Mouse (Mus musculus) olfactory bulb, adult 2 months (tissue): ENCODE results near the gene Rnase10. TPM values are rescaled to one million over a fixed set of nuclear protein-coding genes. Genes with fewer than 3 reads are reported as not detected.
"Not testable (repeated sequence)": the region's sequence is repeated elsewhere in the genome, so short reads cannot be mapped to it uniquely, and the experiment has no call there.

ENCODE experiments used
- H3K27ac ChIP-seq: fragments of 200-500 bp; 2 replicates; pipeline ENCODE4 v1.5.1; 2012; ENCODE audit warnings: low read depth, low read length; ENCODE audit not compliant: insufficient read depth
- H3K4me1 ChIP-seq: fragments of 200-500 bp; 2 replicates; pipeline ENCODE4 v1.6.1; 2012; ENCODE audit warnings: low read length; ENCODE audit not compliant: control insufficient read depth, insufficient read depth
- H3K4me3 ChIP-seq: fragments of 200-500 bp; 2 replicates; pipeline ENCODE4 v1.5.1; 2012; ENCODE audit warnings: mild to moderate bottlenecking, low read depth, low read length, moderate library complexity; ENCODE audit not compliant: insufficient read depth
- CTCF ChIP-seq: fragments of 200-500 bp; IDR thresholded peaks from 2 replicates; pipeline ENCODE4 v1.5.1; 2012; ENCODE audit warnings: low read depth, mild to moderate bottlenecking, low read length, moderate library complexity; ENCODE audit not compliant: insufficient read depth
- POLR2A ChIP-seq: fragments of 200-500 bp; IDR thresholded peaks from 2 replicates; pipeline ENCODE4 v1.6.1; 2012; ENCODE audit warnings: mild to moderate bottlenecking, low read depth, low read length, moderate library complexity; ENCODE audit not compliant: insufficient read depth
- WGBS: fragments of 180-500 bp; shearing (Covaris S2); methylation state at CpG from one replicate; pipeline ENCODE4 v1.1.7; 2018; 5-methylcytosine and 5-hydroxymethylcytosine counted together
- polyA plus RNA-seq: library from polyadenylated mRNA; stranded (reverse); fragments of >200 nt; gene quantifications from 2 replicates; pipeline ENCODE4 v1.2.4, GENCODE M21; 2012; ENCODE audit warnings: low replicate concordance; ENCODE audit not compliant: missing spikeins, insufficient read depth, insufficient read length

Gene Rnase10
- polyA plus RNA-seq, 1 experiment: not detected

DNA sequence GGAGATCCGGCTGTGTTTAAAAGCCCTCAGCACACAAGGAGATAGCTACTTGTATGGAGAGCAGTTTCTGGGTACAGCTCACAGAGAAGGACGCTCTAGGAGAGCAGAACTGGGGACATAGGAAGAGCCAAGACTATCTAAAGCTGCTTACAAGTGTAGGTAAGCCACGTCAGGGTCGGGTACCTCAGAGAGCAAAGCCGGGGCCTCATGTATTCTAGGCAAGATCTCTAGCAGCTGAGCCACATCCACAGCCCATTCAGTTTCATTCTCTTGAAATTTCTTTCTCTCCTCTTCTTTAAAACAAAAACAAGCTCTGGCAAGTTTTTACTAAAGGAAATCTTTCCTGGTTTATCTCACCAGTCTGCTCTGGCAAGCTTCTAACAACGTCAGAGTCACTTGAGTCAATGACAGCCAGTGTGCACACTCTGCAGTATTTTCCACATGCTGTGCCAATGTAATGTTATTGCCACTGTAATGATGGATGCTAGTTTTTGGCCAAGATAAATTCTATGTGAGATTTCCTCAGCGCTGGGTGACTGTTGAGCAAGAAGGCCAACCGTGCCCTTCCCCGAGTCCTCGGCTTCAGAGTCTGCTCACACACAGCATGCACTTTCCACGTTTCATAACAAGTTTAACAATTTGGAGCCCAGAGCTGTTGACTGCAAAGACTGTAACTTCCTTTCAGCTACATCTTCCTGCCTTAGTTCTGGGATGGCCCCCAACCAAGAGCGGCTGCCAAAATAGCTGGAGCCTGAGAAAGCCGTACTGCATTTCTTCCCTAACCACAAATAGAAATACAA is 563 bp downstream of the Rnase10 start:
- WGBS: 52% methylated on average over 13 of the region's 13 CpGs
- TF ChIP-seq POLR2A (no peak), CTCF (no peak)
- H3K4me3 ChIP-seq: no peak overlapping the region
- no peaks in the 10 kb centered on the region for H3K4me1 ChIP-seq
- H3K27ac ChIP-seq: no peak overlapping the region

- TF ChIP-seq POLR2A (no peak), CTCF (no peak)
- no peaks in the 10 kb centered on the region for H3K4me1 ChIP-seq
- 73% methylated on average over 4 of the region's 4 CpGs for WGBS
- H3K4me3 ChIP-seq: no peak overlapping the region
- no peak overlapping the region for H3K27ac ChIP-seq
Measured at GRCm38 (mm10) chr14:51008781-51009180, 1.2 kb downstream of the Rnase10 start.

DNA sequence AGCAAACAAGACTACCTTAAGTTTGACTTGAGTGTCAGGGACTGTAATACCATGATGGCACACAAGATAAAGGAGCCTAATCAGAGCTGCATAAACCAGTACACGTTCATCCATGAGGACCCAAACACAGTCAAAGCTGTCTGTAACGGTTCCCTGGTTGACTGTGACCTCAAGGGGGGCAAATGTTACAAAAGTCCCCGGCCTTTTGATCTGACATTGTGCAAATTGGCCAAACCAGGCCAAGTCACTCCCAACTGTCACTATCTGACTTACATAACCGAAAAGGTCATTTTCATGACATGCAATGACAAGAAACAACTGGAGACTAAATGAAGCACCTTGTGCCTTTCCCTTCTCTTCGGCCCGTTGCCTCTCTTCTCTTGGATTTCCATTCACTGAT is 2.0 kb downstream of the Rnase10 start:
- H3K27ac ChIP-seq: no peak overlapping the region
- H3K4me1 ChIP-seq: no peaks in the 10 kb centered on the region
- TF ChIP-seq POLR2A (no peak), CTCF (no peak)
- no peak overlapping the region for H3K4me3 ChIP-seq
- WGBS: 91% methylated on average over 6 of the region's 6 CpGs

GRCm38 (mm10) chr14:51014724-51015123 is 7.2 kb downstream of the Rnase10 start:
- 90% methylated on average over 3 of the region's 3 CpGs for WGBS
- not testable (repeated sequence) for H3K4me3 ChIP-seq, H3K27ac ChIP-seq, H3K4me1 ChIP-seq

- no peak for TF ChIP-seq CTCF
- no peak for TF ChIP-seq POLR2A
- H3K4me3 ChIP-seq: no peak overlapping the region
- no peaks in the 10 kb centered on the region for H3K4me1 ChIP-seq
- H3K27ac ChIP-seq: no peak overlapping the region
Measured at GRCm38 (mm10) chr14:51015780-51016179, 8.2 kb downstream of the Rnase10 start.

- TF ChIP-seq POLR2A (no peak), CTCF (no peak)
- Histone ChIP-seq H3K4me3 (no peak overlapping the region), H3K4me1 (no peaks in the 10 kb centered on the region), H3K27ac (no peak overlapping the region)
- WGBS: 42% methylated on average over 3 of the region's 3 CpGs
Measured at GRCm38 (mm10) chr14:51017256-51017655, 9.7 kb downstream of the Rnase10 start.

- 84% methylated on average over 4 of the region's 4 CpGs for WGBS
- no peak for TF ChIP-seq CTCF
- no peak for TF ChIP-seq POLR2A
- H3K27ac ChIP-seq: no peak overlapping the region
- H3K4me3 ChIP-seq: no peak overlapping the region
- H3K4me1 ChIP-seq: no peaks in the 10 kb centered on the region
Measured at GRCm38 (mm10) chr14:51023457-51023856, 15.9 kb downstream of the Rnase10 start.

GRCm38 (mm10) chr14:51024820-51025219 is 17.3 kb downstream of the Rnase10 start:
- Histone ChIP-seq H3K4me1 (no peaks in the 10 kb centered on the region), H3K27ac (no peak overlapping the region), H3K4me3 (no peak overlapping the region)
- TF ChIP-seq POLR2A: no peak
- TF ChIP-seq CTCF: no peak
- 76% methylated on average over 1 of the region's 1 CpGs for WGBS

GRCm38 (mm10) chr14:51026391-51027133 is 19.0 kb downstream of the Rnase10 start:
- 32% methylated on average over 5 of the region's 5 CpGs for WGBS

More at GRCm38 (mm10) chr14:51026391-51027133, 19.0 kb downstream of the Rnase10 start:
- TF ChIP-seq CTCF (no peak), POLR2A (no peak)
- Histone ChIP-seq H3K27ac (no peak overlapping the region), H3K4me3 (no peak overlapping the region), H3K4me1 (no peaks in the 10 kb centered on the region)
